Mouse (Mus musculus) urinary bladder, adult 2 months (tissue): ENCODE results near the gene Borcs7. TPM values are rescaled to one million over a fixed set of nuclear protein-coding genes. Genes with fewer than 3 reads are reported as not detected.
"Not testable (repeated sequence)": the region's sequence is repeated elsewhere in the genome, so short reads cannot be mapped to it uniquely, and the experiment has no call there.

Experiments used
- DNase-seq: peaks from one replicate; pipeline ENCODE4 v3.0.0; 2022; ENCODE audit warnings: low spot score
- polyA plus RNA-seq: library from polyadenylated mRNA; depleted of rRNA; stranded (reverse); fragments of >200 nt; gene quantifications from 2 replicates; pipeline ENCODE4 v1.2.3, GENCODE M21; 2012; rRNA removed

The Borcs7 gene
- polyA plus RNA-seq, 1 experiment, result 11.8 TPM

DNA sequence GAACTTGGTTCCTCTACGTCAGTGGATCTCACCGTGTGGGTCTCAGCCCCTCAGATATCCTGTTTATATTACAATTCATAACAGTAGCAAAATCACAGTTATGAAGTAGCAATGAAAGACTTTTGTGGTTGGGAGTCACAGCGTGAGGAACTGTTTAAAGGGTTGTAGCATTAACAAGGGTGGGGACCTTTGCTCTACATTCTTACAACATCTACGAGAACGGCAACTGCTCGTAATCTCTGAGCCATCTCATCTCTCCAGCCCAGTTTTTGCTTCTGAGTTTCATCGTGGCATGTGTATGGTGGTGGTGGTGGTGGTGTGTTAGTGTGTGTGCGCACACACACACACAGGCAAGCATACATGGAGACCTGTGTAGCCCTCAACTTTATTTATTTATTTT, 24.5 kb downstream of the Borcs7 start:
- no peak for DNase-seq

DNA sequence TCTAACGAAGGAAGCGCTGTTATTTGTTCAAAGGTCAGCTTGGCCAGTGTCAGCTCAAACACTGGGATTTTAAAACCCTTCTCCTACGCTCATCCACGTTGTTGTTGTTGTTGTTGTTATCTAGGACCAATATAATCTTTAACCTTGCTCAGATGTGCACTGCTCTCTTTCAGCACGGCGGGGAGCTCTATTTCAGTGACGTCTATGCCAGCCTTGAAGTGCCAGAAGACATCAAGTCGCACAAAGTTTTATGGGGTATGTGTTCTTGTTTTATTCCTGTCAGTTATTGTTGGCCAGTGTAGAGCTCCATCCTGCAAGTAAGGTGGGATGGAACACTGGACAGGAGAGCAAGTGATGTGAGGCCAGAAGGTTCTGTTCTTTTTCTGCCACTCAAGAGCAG, 25.3 kb downstream of the Borcs7 start:
- no peak for DNase-seq

DNA sequence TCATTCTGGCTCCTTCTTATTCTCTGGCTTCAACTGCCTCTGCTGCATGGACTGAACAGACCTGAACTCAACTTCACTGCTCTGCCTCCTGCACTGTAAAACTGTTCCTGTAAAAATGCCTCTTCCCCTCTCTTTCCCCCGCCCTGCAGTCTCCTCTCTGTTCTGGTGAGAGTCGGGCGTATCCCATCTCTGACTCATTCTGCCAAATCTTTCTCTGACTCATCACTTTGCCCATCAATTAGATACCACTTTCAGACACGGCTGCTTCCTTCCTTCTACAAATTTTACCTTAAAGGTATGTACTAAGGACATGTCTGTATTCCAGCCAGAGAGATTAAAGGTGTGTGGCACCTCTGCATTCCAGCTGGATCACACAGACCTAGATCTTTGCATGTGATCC, 28.4 kb downstream of the Borcs7 start:
- no peak for DNase-seq

DNA sequence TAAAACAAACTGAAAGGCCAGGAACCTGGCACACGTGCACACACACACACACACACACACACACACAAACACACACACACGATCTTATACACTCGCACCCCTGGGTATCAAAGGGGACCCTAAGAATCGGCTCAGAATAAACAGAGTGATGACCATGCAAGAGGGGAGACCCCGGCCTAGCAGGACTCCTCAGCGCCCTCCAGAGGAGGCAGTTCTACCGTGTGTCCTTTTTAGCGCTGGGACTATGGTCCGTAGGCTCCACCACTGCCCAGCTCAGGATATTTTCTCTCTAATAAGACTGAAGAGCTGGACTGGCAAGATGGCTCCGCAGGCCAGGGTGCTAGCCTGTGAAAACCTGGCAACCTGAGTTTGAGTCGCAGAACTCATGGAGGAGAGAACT, 34.7 kb downstream of the Borcs7 start:
- DNase-seq, result no peak

DNA sequence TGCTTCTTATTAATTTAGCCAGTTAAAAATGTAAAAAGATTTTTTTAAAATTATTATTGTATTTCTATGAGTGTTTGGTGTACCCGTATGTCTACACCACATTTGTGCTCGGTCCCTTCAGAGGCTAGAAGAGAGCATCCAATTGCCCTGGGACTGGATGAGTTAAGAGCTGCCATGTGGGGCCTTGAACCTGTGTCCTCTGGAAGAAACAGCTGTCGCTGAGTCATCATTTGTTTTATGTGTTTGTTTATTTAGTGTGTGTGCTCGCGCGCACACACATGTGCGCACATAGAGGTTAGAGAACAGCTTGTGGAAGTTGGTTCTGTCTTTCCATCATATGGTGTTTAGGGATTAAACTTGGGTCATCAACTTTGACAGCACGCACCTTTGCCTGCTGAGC, 36.4 kb downstream of the Borcs7 start:
- DNase-seq, result no peak

DNA sequence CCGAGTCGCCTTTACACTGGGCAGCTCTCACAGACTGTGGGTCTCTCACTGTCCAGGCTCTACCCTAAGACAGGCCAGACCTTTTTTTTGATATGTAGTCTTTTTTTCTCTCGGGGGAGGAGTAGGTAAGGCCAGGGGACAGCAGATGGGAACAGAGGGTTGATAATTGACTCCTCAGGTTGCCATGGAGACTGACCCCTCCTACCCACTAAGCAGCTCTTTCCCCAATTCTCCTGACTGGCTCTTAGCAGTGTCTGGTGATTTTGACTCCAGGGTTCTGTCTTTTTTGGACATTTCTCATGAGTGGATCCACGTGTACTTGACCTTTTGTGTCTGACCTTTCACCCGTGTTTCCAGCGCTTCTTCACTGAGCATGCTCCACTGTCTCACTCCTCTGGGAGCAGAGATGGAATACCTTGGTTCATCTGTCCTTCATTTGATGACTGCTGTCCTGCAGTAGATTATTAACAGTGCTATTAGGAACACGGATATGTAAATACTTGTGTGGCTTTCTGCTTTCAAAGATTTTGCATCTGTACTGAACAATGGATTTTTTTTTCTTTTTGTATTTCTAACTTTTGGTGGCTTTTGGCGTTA, 37.5 kb downstream of the Borcs7 start:
- DNase-seq, result no peak

DNA sequence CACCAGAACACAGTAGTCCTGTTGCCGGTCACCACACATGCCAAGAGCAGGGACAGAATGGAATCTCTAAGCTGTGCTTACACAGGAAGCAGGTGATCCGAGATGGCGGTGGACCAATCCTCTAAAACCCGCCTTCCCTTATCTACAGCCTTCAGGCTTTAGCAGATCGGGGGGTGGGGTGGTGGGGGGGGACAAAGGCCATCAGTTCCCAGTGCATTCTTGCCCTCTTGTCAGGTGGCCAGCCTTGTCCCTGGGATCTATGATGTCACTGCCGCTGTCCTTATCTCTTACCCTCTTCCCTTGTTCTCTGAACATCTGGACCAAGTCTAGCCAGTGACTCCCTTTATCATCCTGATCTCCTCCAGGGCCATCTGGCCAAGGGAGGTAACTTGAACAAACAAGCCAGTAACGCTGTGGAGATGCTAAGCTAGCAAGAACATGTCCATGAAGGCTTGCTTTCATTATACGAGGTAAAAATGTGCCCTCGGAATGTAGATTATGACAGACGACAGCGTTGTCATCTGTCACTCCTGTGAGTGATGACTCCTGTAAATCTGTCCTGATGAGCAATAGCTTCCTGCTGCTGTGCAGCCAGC, 38.3 kb downstream of the Borcs7 start:
- DNase-seq, result no peak

DNA sequence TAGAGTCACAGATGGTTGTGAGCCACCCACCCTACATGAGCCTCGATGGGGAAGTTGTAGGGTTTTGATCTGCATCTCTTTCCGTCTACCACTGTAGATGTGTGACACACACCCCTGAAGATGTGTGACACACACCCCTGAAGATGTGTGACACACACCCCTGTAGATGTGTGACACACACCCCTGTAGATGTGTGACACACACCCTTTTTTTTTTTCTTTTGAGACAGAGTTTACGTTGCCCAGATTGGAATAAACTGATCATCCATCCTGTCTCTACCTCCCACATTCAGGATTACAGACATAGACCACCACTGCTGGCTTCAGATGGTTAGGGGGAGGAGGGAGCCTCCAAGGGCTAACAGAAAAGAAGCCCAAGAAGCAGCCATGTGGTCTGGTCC, 39.2 kb downstream of the Borcs7 start:
- no peak for DNase-seq

DNA sequence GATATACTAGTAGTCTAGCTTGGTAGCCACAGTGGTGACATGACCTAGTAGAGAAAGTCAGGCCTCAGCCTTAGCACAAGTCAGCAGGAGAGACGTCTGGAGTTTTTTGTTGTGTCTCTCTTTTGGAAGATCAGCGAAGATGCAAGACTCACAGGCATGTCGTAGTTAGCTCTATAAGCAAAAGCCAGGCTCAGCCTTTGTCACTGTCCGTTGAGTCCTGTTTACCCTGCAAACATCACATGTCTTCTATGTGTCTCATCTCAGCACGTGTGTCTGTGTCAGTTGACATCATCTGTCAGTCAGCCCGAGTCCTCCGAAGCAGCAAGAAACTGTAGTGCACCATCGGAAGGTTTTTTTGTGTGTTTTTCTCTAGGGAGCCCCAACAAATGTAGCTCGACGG, 41.6 kb downstream of the Borcs7 start:
- DNase-seq, result no peak

DNA sequence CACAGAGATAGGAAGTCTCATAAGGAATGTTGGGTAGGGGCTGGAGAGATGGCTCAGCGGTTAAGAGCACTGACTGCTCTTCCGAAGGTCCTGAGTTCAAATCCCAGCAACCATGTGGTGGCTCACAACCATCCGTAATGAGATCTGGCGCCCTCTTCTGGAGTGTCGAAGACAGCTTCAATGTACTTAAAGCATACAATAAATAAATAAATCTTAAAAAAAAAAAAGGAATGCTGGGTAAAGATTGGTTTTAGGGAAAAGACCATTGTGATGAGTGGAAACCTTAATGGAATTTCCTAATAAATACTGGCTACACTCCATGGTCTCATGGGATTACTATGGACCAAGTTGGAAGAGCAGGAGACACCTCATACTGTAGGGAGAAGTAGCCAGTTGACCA, 43.0 kb downstream of the Borcs7 start:
- not testable (repeated sequence) for DNase-seq

DNA sequence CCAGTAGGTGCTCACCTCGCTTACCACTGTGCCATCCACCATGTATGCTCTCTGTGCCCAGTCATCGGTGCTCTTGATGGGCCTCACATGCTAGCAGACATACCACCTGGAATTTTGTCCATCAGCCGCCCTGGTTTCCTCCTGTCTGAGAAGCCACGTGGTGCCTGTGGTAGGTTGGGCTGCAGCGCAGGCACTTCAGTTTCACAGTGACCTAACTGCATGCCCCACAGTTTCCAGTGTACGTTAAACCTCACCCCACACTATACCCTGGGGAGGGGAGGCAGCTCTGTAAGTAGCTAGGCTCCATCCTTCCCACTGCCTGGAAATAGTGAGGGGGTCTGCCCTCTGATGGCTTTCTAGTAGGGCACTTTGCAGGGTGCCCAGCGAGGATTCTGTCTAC, 43.9 kb downstream of the Borcs7 start:
- no peak for DNase-seq

DNA sequence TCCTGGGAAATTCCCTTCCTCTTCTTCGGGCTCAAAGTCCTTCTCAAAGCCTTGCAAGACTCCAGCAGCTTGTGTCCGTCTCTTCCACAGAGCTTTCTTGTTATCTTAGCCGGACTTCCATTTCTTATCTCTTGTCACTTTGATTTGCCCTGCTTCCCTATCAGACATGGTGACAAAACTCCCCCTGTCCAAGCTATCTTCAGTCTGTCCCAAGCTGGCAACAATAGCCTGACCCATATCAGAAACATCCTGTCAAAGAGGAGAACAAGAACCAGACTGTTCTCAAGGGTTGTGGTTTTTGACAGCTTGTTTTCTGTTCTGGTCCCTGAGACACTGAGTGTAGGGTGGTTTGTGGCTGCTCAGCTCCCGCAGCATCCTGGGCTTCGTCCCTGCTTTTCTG, 45.5 kb downstream of the Borcs7 start:
- DNase-seq, result no peak

DNA sequence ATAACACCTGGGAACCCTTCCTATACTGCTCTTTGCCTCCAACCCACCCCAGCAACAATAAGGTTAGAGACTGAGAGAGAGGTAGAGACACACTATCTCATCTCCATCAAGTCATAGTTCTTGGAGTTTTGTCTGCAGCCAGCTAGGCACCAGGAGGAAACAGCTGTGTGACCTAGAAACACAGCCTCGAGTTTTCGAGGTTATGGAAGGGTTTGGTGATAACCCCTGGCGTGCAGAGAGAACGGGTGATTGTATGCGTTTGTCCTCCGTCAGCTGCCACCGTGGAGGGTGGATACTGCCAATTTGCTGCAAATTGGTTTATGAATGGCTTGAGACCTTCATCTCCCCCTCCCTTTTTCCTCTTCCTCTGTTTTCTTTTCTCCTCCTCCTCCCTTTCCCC, 47.4 kb downstream of the Borcs7 start:
- no peak for DNase-seq

DNA sequence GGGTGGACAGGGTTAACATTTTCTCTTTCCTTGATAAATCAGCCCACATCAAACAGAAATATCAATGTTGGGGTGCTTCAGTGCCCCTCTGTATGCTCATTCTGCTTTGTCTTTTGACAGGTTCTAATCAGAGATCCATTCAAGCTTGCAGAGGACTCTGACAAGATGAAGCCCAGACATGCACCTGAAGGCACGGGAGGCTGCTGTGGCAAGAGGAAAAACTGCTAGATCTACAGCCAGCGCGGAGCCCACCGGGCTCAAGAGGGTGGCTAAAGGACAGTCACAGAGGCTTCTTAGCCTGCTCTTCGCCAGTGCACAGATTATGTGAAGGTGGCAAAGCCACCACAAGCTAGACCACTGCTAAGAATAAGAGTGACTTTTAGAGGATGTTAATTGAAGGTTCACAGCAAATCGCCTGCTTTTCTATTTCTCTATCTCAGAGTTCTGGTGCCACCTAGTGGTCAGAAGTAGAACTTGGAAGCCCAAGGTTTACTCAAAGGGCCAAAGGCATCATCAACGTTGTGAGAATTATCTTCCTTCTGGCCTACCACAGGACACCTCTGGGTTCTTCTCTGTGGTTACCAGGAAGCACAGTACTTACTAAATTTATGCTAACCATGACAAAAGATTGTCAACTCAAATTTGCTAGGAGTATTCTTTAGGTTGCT, 50.8 kb downstream of the Borcs7 start:
- DNase-seq, result no peak

DNA sequence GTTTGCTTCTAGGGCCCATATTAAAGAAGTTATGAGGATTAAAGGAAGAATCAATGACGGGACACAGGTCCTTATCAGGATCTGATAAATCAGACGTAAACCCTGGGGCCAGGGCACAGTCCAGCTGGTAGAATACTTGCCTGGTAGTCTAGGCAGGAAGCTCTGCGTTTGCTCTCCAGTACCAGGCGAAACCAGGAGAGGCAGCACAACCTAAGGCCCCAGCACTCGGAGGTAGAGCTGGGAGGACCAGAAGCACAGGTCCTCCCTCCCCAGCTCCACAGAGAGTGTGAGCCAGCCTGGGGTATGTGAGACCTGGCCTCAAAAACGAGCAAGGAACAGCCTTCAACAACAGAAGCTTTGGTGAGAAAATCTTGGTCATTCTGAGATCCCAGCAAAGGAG, 51.9 kb downstream of the Borcs7 start:
- no peak for DNase-seq

DNA sequence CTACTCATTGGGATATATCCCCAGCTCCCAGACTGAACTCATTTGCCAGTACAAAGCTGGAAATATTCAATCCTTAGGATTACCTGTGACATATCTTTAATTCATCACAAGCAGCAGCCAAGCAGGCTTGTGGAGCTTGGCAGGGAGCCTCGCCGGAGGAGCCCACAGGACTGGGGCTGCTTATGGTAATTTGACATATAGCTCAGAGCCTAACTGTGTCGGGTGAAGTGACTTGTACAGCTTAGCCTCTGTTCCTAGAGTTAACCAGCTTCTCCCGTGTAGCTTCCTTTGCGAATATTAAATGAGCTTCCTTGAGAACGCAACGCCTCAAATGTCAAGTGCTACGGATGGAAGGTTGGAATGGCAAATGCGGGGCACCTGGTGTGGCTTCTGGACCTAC, 55.0 kb downstream of the Borcs7 start:
- no peak for DNase-seq

DNA sequence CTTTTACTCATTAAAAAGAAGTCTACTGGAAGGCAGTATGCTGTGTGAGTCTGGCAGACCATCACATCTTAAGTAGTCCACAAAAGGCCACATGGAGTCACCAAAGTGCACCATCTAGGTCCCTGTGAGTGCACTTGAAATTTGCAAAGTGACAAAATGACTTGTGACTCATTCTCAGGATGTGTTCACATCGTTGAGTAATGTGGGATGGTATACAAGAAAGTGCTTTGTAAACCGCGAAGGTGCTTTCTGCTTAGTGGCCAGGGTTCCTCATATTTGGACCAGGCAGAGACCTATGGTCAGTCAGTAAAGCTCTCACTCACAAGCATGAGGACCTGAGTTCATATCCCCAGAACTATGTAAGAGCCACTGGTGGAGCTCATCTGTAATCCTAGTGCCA, 58.1 kb downstream of the Borcs7 start:
- DNase-seq, result no peak

DNA sequence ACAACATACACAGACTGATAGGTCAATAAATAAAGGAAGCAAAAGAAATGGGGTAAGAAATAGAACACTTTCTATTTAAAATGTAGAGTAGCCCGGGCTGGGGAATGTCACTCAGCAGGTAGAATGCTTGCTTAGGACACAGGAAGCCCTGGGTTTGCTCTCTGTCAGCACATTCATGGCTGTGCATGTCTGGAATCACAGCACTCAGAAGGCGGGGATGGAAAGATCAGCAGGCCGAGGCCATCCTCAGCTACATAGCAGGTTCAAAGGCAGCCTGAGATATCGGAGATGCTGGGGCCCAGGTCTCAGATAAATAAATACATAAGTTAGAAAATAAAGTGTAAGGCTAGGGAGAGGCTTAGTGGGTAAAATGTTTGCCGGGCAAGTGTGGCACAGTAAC, 62.5 kb downstream of the Borcs7 start:
- DNase-seq, result no peak

Other genes with a start within 250 kb of the Borcs7 start
- gene Trim8, start 188.2 kb upstream of the Borcs7 start, polyA plus RNA-seq, result 17.2 and 25.2 TPM in 2 replicates
- 93.7 and 103 TPM in 2 replicates for gene Arl3, start 116.7 kb upstream of the Borcs7 start, polyA plus RNA-seq
- gene Sfxn2, start 116.5 kb upstream of the Borcs7 start, polyA plus RNA-seq, result 5.8 and 7.5 TPM in 2 replicates
- gene Wbp1l, start 90.8 kb upstream of the Borcs7 start, polyA plus RNA-seq, result 60.0 and 70.2 TPM in 2 replicates
- gene Cyp17a1, start 16.7 kb upstream of the Borcs7 start, polyA plus RNA-seq, result not detected in 2 replicates
- gene As3mt, start 17.6 kb downstream of the Borcs7 start, polyA plus RNA-seq, result 21.9 and 25.0 TPM in 2 replicates
- gene Cnnm2, start 71.7 kb downstream of the Borcs7 start, polyA plus RNA-seq, result 11.6 and 11.9 TPM in 2 replicates